Mouse (Mus musculus) intestine, embryonic 14.5 days (tissue): Measurements from ENCODE around the gene Dnajb4. TPM values are rescaled to one million over a fixed set of nuclear protein-coding genes. Genes with fewer than 3 reads are reported as not detected.
"Not testable (repeated sequence)": the region's sequence is repeated elsewhere in the genome, so short reads cannot be mapped to it uniquely, and the experiment has no call there.

ENCODE experiments used
- ATAC-seq: fragments of 200-750 bp; cut with Nextera tagmentation; replicated peaks from 2 replicates; pipeline ENCODE4 v1.8.0; 2017; ENCODE audit warnings: low read depth, moderate number of reproducible peaks, moderate TSS enrichment, moderate library complexity; ENCODE audit not compliant: low FRiP score, low TSS enrichment
- DNase-seq: peaks from one replicate; pipeline ENCODE4 v3.0.0-alpha.2; 2018; ENCODE audit warnings: low spot score
- H3K27ac ChIP-seq: fragments of 300-500 bp; sonication (generic); 2 replicates; pipeline ENCODE4 v1.5.1; 2014; ENCODE audit warnings: low read depth, mild to moderate bottlenecking, control low read depth
- H3K27me3 ChIP-seq: fragments of 300-500 bp; sonication (generic); replicated peaks from 2 replicates; pipeline ENCODE4 v1.6.1; 2014; ENCODE audit warnings: low read length, control low read depth; ENCODE audit not compliant: control insufficient read depth, insufficient read depth
- H3K36me3 ChIP-seq: fragments of 300-500 bp; sonication (generic); 2 replicates; pipeline ENCODE4 v1.6.1; 2014; ENCODE audit warnings: low read length, control low read depth; ENCODE audit not compliant: control insufficient read depth, insufficient read depth
- H3K4me1 ChIP-seq: fragments of 300-500 bp; sonication (generic); replicated peaks from 2 replicates; pipeline ENCODE4 v1.6.1; 2014; ENCODE audit warnings: low read length, control low read depth, mixed read lengths; ENCODE audit not compliant: control insufficient read depth, insufficient read depth
- H3K4me2 ChIP-seq: fragments of 300-500 bp; sonication (generic); 2 replicates; pipeline ENCODE4 v1.6.1; 2014; ENCODE audit warnings: low read length
- H3K4me3 ChIP-seq: fragments of 300-500 bp; sonication (generic); 2 replicates; pipeline ENCODE4 v1.5.1; 2014; ENCODE audit warnings: low read depth, low read length, control low read depth, mixed read lengths
- H3K9ac ChIP-seq: fragments of 300-500 bp; sonication (generic); 2 replicates; pipeline ENCODE4 v1.6.1; 2014; ENCODE audit warnings: mild to moderate bottlenecking, low read length
- H3K9me3 ChIP-seq: fragments of 300-500 bp; sonication (generic); 2 replicates; pipeline ENCODE4 v1.6.1; 2016; ENCODE audit warnings: low read length, control low read depth; ENCODE audit not compliant: control insufficient read depth
- WGBS: fragments of 180-500 bp; shearing (Covaris S2); extraction: QIAGEN DNeasy Blood & Tissue Kit; methylation state at CpG from one replicate; pipeline ENCODE4 v1.1.7; 2014; 5-methylcytosine and 5-hydroxymethylcytosine counted together
- polyA plus RNA-seq: library from polyadenylated mRNA; unstranded; fragments of >200 nt; fragmentation: Nextera tagmentation; extraction: Ambion mirVana; gene quantifications from 2 replicates; pipeline ENCODE4 v1.2.1, GENCODE M21; 2014

Dnajb4 gene
- polyA plus RNA-seq, 1 experiment from 2014 or later: 24.1 TPM

DNA sequence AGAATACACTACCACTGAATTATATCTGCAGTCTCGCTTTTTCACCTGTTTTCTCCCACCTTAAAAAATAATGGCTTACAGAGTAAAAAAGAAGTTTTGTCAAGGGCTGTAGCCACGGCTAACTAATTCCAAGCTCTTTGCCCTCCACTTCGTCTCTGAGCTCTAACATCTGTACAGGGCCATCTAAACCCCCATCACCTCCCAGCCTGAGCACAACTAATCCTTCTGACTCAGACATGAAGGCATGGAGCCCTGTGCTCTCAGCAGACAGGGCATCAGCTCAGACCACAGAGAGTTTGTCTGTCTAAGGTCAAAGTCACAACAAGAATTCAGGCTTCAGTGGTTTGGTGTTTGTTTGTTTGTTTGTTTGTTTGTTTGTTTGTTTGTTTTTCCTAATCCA lies 68.0 kb downstream of the Dnajb4 start:
- H3K36me3 ChIP-seq: no peaks in the 10 kb centered on the region
- H3K27ac ChIP-seq: no peak overlapping the region
- H3K4me2 ChIP-seq: no peak overlapping the region
- no peaks in the 10 kb centered on the region for H3K9me3 ChIP-seq
- H3K4me1 ChIP-seq: peaks cover 15% of the 10 kb centered on the region; the same call in 1 of the 2 replicates
- DNase-seq (no peak), ATAC-seq (no peak)
- WGBS: 67% methylated on average over 3 of the region's 3 CpGs
- no peak overlapping the region for H3K9ac ChIP-seq
- no peak overlapping the region for H3K4me3 ChIP-seq
- H3K27me3 ChIP-seq: no peaks in the 10 kb centered on the region

DNA sequence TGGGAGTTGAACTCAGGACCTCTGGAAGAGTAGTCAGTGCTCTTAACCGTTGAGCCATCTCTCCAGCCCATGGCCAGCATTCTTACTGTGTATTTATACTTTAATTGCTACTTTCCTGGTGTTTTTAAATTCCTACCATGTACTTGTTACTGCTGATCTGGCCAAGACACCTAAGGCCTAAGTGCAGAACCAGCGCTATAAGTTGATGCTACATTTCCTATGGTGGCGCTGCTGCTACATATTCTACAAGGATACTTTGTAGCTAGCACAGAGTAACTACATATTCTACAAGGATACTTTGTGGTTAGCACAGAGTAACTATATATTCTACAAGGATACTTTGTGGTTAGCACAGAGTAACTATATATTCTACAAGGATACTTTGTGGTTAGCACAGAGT lies 70.8 kb downstream of the Dnajb4 start:
- H3K4me2 ChIP-seq, DNase-seq, ATAC-seq, H3K9ac ChIP-seq, H3K27me3 ChIP-seq, H3K9me3 ChIP-seq, H3K4me3 ChIP-seq, H3K4me1 ChIP-seq, H3K27ac ChIP-seq, H3K36me3 ChIP-seq: not testable (repeated sequence)
- 93% methylated on average over 3 of the region's 3 CpGs for WGBS

GRCm38 (mm10) chr3:152136106-152136505 lies 74.0 kb downstream of the Dnajb4 start:
- not testable (repeated sequence) for H3K9me3 ChIP-seq, H3K36me3 ChIP-seq, H3K4me3 ChIP-seq, H3K4me2 ChIP-seq, H3K4me1 ChIP-seq, H3K27ac ChIP-seq, ATAC-seq, H3K9ac ChIP-seq, DNase-seq, H3K27me3 ChIP-seq
- WGBS: 88% methylated on average over 16 of the region's 16 CpGs

DNA sequence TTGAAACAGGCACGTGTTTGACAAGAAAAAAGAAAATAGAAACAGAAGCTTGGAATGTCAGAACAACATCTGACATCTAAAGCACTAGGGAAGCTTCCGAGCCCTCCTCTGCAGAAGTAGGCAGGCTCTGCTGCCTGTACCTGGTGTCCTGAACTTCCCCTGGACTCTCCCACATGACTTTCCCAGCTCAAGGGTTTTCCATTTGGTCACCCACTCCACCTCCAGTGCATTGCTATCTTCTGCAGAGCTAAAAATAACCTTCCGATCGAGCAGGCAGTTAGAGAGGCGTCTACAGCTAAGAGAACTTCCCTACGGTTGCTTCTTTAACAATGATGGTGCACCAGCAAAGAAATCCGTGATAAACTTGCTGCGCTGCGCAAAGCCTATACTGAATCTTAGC lies 76.5 kb downstream of the Dnajb4 start:
- WGBS: 74% methylated on average over 9 of the region's 9 CpGs
- Histone ChIP-seq H3K36me3 (no peaks in the 10 kb centered on the region), H3K4me1 (no peaks in the 10 kb centered on the region), H3K27ac (no peak overlapping the region), H3K27me3 (no peaks in the 10 kb centered on the region), H3K4me2 (no peak overlapping the region), H3K4me3 (no peak overlapping the region), H3K9me3 (no peaks in the 10 kb centered on the region), H3K9ac (no peak overlapping the region)
- ATAC-seq: no peak
- no peak for DNase-seq

- no peaks in the 10 kb centered on the region for H3K9me3 ChIP-seq
- H3K4me1 ChIP-seq: no peaks in the 10 kb centered on the region
- no peak overlapping the region for H3K9ac ChIP-seq
- no peak for DNase-seq
- H3K4me3 ChIP-seq: no peak overlapping the region
- no peak overlapping the region for H3K27ac ChIP-seq
- ATAC-seq: no peak
- no peaks in the 10 kb centered on the region for H3K27me3 ChIP-seq
- H3K4me2 ChIP-seq: no peak overlapping the region
- H3K36me3 ChIP-seq: no peaks in the 10 kb centered on the region
- WGBS: 68% methylated on average over 4 of the region's 4 CpGs
Measured at GRCm38 (mm10) chr3:152130963-152131362, 79.1 kb downstream of the Dnajb4 start.

- H3K9me3 ChIP-seq, H3K27ac ChIP-seq, ATAC-seq, H3K4me3 ChIP-seq, H3K36me3 ChIP-seq, H3K9ac ChIP-seq, DNase-seq, H3K4me1 ChIP-seq, H3K27me3 ChIP-seq, H3K4me2 ChIP-seq: not testable (repeated sequence)
- 89% methylated on average over 4 of the region's 4 CpGs for WGBS
Measured at GRCm38 (mm10) chr3:152129426-152129825, 80.7 kb downstream of the Dnajb4 start.

- 77% methylated on average over 7 of the region's 7 CpGs for WGBS
- Histone ChIP-seq H3K4me1 (no peaks in the 10 kb centered on the region), H3K4me3 (no peak overlapping the region), H3K27ac (no peak overlapping the region), H3K9me3 (no peaks in the 10 kb centered on the region), H3K27me3 (no peaks in the 10 kb centered on the region), H3K36me3 (no peaks in the 10 kb centered on the region), H3K4me2 (no peak overlapping the region), H3K9ac (no peak overlapping the region)
- DNase-seq (no peak), ATAC-seq (no peak)
Measured at GRCm38 (mm10) chr3:152128631-152129030, 81.5 kb downstream of the Dnajb4 start.

Other genes with a start within 250 kb of the Dnajb4 start
- 96.5 and 103 TPM in 2 replicates for gene Gipc2, start 44.1 kb downstream of the Dnajb4 start, polyA plus RNA-seq
- 228 and 242 TPM in 2 replicates for gene Fubp1, start 120 bp upstream of the Dnajb4 start, polyA plus RNA-seq
- 26.8 and 29.4 TPM in 2 replicates for gene Nexn, start 56.0 kb upstream of the Dnajb4 start, polyA plus RNA-seq
- 19.2 and 22.0 TPM in 2 replicates for gene Miga1, start 130.1 kb upstream of the Dnajb4 start, polyA plus RNA-seq
- 51.0 and 52.3 TPM in 2 replicates for gene Usp33, start 136.2 kb upstream of the Dnajb4 start, polyA plus RNA-seq
- 59.9 and 63.1 TPM in 2 replicates for gene Zzz3, start 185.2 kb upstream of the Dnajb4 start, polyA plus RNA-seq